In the genomic region with DNA sequence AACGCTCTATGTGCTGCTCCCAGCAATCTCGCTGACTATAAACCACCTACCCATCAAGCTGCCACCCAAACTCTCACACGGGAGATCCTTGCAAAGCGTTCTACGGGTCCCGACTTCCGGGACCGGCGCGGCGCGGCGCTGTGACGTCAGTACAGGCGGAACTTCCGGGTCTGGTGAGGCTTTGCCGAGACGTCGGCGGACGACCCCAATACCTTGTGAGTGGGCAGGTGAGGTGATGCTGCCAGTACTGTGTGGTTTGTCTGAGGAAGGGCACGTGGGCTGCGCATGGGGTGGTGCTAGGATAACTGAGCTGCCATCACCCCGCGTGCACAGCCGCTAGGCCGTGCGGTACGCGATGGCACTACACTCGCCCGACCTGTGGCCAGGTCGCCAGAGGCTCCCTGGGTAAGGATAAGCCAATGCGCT, we compare ENCODE assay signal across 8 mouse cellular contexts. TPM values are rescaled to one million over a fixed set of nuclear protein-coding genes. Genes with fewer than 3 reads are reported as not detected.
DNase-seq lines count a peak whose midpoint lies in the region; ATAC-seq and TF ChIP-seq lines count a peak whose summit lies in the region.

A gene (plus strand): TSS at position 130 of the 426 bp plus-strand sequence.

- TF ChIP-seq EP300 in MEL (IDR thresholded peaks at IDR 0.05; ENCODE audit: low read depth in 1 of 2, low read length in 2 of 2) = peak in 1 of 2 experiments; percentile 24; a peak in 1 of 4 replicates

- peak within 1 kb of the TSS; percentile 71 for H3K4me2 ChIP-seq in lung, embryonic 16.5 days (ENCODE audit: low read depth, low read length)

- H3K27me3 ChIP-seq in MEL (ENCODE audit: control insufficient read depth in 1 of 2, insufficient read depth in 2 of 2, low read length in 2 of 2) = no peaks in the 10 kb centered on the region
- H3K27me3 ChIP-seq in cerebellum, adult 2 months (ENCODE audit: control insufficient read depth, insufficient read depth, low read length) = no peaks in the 10 kb centered on the region
- H3K27me3 ChIP-seq in lung, embryonic 16.5 days (ENCODE audit: control insufficient read depth, insufficient read depth, low read depth, low read length) = no peaks in the 10 kb centered on the region

- H3K36me3 ChIP-seq in MEL (ENCODE audit: control insufficient read depth in 1 of 2, insufficient read depth in 2 of 2, low read length in 2 of 2) = peaks cover 2 to 9% of the 10 kb centered on the region in 2 experiments; a peak in 3 of 4 replicates
- peaks cover 2% of the 10 kb centered on the region; the same call in 1 of the 2 replicates for H3K36me3 ChIP-seq in lung, embryonic 16.5 days (ENCODE audit: control insufficient read depth, insufficient read depth, low read length)

- no peak; a peak in 1 of 6 replicates for TF ChIP-seq CTCF in MEL (IDR thresholded peaks at IDR 0.05 in 2 of 3, conservative IDR thresholded peaks at IDR 0.05 in 1 of 3; ENCODE audit: control insufficient read depth in 1 of 3, insufficient read depth in 1 of 3, low read depth in 2 of 3, low read length in 3 of 3, poor library complexity in 1 of 3, severe bottlenecking in 1 of 3)
- TF ChIP-seq CTCF in cerebellum, adult 2 months (IDR thresholded peaks at IDR 0.05; ENCODE audit: borderline replicate concordance, insufficient read depth, low read depth, low read length) = peak; percentile 36

- no peaks in the 10 kb centered on the region for H3K9me3 ChIP-seq in MEL (replicated peaks; ENCODE audit: insufficient read depth, low read length)
- H3K9me3 ChIP-seq in lung, embryonic 16.5 days (ENCODE audit: control insufficient read depth, low read length) = no peaks in the 10 kb centered on the region

- peak; percentile 95 for DNase-seq in MEL (ENCODE audit: low read depth, low spot score)
- DNase-seq in cerebellum, adult 2 months = peak; percentile 92 to 93
- peak; percentile 85 for DNase-seq in forelimb bud, embryonic 11.5 days (ENCODE audit: low read depth, low spot score)
- peak; percentile 51 for DNase-seq in layer of hippocampus, adult 9-10 months (ENCODE audit: low spot score)
- DNase-seq in ovary, postnatal 10 days (ENCODE audit: low spot score) = peak; percentile 74
- peak; percentile 91 to 94 for DNase-seq in thymus, postnatal 10 days (ENCODE audit: low spot score in 2 of 2)

- under 1% methylated on average over 34 of the region's 34 CpGs for WGBS in cerebellum, adult 2 months
- under 1% methylated on average over 34 of the region's 34 CpGs for WGBS in lung, embryonic 16.5 days

- peak; percentile 78 to 82 for TF ChIP-seq POLR2A in MEL (IDR thresholded peaks at IDR 0.05; ENCODE audit: control insufficient read depth in 1 of 2, insufficient read depth in 1 of 2, low read depth in 1 of 2, low read length in 2 of 2, poor library complexity in 1 of 2)
- peak; percentile 67; the same call in 1 of the 2 replicates for TF ChIP-seq POLR2A in cerebellum, adult 2 months (IDR thresholded peaks at IDR 0.05; ENCODE audit: borderline replicate concordance, insufficient read depth, low read length)

- H3K4me3 ChIP-seq in MEL (ENCODE audit: control insufficient read depth in 1 of 2, insufficient read depth in 1 of 2, low read depth in 2 of 2, low read length in 2 of 2) = peak within 1 kb of the TSS; percentile 85 to 92
- H3K4me3 ChIP-seq in cerebellum, adult 2 months (replicated peaks; ENCODE audit: insufficient read depth, low read depth, low read length) = peak within 1 kb of the TSS; percentile 75
- H3K4me3 ChIP-seq in lung, embryonic 16.5 days (ENCODE audit: low read length) = peak within 1 kb of the TSS; percentile 74

- peak; percentile 99 to 100 for ATAC-seq in hematopoietic stem cell, adult 5-6 weeks (replicated peaks in 1 of 2; ENCODE audit: insufficient read depth in 1 of 2, low FRiP score in 2 of 2, low TSS enrichment in 1 of 2, low read depth in 1 of 2, poor library complexity in 2 of 2, severe bottlenecking in 2 of 2)
- ATAC-seq in lung, embryonic 16.5 days (ENCODE audit: low read depth) = peak; percentile 97

- peaks cover 0 to 2% of the 10 kb centered on the region in 2 experiments; a peak in 3 of 4 replicates for H3K4me1 ChIP-seq in MEL (ENCODE audit: control insufficient read depth in 1 of 2, insufficient read depth in 2 of 2, low read length in 2 of 2)
- no peaks in the 10 kb centered on the region for H3K4me1 ChIP-seq in cerebellum, adult 2 months (ENCODE audit: control insufficient read depth, insufficient read depth, low read length)
- H3K4me1 ChIP-seq in lung, embryonic 16.5 days (replicated peaks; ENCODE audit: control insufficient read depth, insufficient read depth, low read length) = peaks cover 3% of the 10 kb centered on the region; the same call in 1 of the 2 replicates

- H3K9ac ChIP-seq in MEL (ENCODE audit: control insufficient read depth, low read depth, low read length, poor library complexity, severe bottlenecking) = peak within 1 kb of the TSS; percentile 76
- peak within 1 kb of the TSS; percentile 83 for H3K9ac ChIP-seq in lung, embryonic 16.5 days (ENCODE audit: low read length)

- TF ChIP-seq RAD21 in MEL (IDR thresholded peaks at IDR 0.05; ENCODE audit: low read depth, low read length) = no peak

- peaks cover 8% of the 10 kb centered on the region for H3K79me2 ChIP-seq in MEL (ENCODE audit: control insufficient read depth, insufficient read depth, low read length, poor library complexity)

- H3K27ac ChIP-seq in MEL (ENCODE audit: control insufficient read depth, low read depth, low read length) = peak within 1 kb of the TSS; percentile 48
- peak within 1 kb of the TSS; percentile 6; the same call in 1 of the 2 replicates for H3K27ac ChIP-seq in cerebellum, adult 2 months (ENCODE audit: insufficient read depth, low read length)
- no peak within 1 kb of the TSS for H3K27ac ChIP-seq in lung, embryonic 16.5 days (ENCODE audit: low read length)

TF ChIP-seq in MEL, 35 proteins besides CTCF, POLR2A, EP300 and RAD21 (continues in another document):
- TF ChIP-seq USF2 (IDR thresholded peaks at IDR 0.05; ENCODE audit: borderline replicate concordance in 1 of 2, insufficient read depth in 1 of 2, low read depth in 1 of 2, low read length in 2 of 2) = no peak
- TF ChIP-seq MXI1 (IDR thresholded peaks at IDR 0.05; ENCODE audit: low read depth, low read length) = peak; percentile 81; the same call in 1 of the 2 replicates
- peak; percentile 93 for TF ChIP-seq HCFC1 (IDR thresholded peaks at IDR 0.05; ENCODE audit: low read depth, low read length)
- TF ChIP-seq ETS1 (IDR thresholded peaks at IDR 0.05; ENCODE audit: low read depth, low read length) = peak; percentile 40; the same call in 1 of the 2 replicates
- no peak for TF ChIP-seq JUND (IDR thresholded peaks at IDR 0.05; ENCODE audit: low read depth, low read length)
- TF ChIP-seq BHLHE40 (IDR thresholded peaks at IDR 0.05; ENCODE audit: borderline replicate concordance, low read depth, low read length) = no peak
- TF ChIP-seq TAL1 (IDR thresholded peaks at IDR 0.05; ENCODE audit: low read length) = no peak
- no peak for TF ChIP-seq MEF2A (IDR thresholded peaks at IDR 0.05; ENCODE audit: extremely low read depth, insufficient replicate concordance, low read depth, low read length, poor library complexity, severe bottlenecking)
- TF ChIP-seq SMC3 (IDR thresholded peaks at IDR 0.05; ENCODE audit: low read depth, low read length) = 0 out of 2 replicates have a peak, but pooled peaks have one; percentile 1
- no peak for TF ChIP-seq GABPA (IDR thresholded peaks at IDR 0.05; ENCODE audit: low read depth, low read length)
- no peak; the same call in 1 of the 2 replicates for TF ChIP-seq MAZ (IDR thresholded peaks at IDR 0.05; ENCODE audit: low read depth, low read length)
- peak; percentile 90 for TF ChIP-seq MYC (IDR thresholded peaks at IDR 0.05; ENCODE audit: low read depth, low read length)
- peak; percentile 100 for TF ChIP-seq ELF1 (IDR thresholded peaks at IDR 0.05; ENCODE audit: low read depth, low read length)
- TF ChIP-seq USF1 (IDR thresholded peaks at IDR 0.05; ENCODE audit: low read depth, low read length) = peak; percentile 71
- TF ChIP-seq NELFE (IDR thresholded peaks at IDR 0.05; ENCODE audit: low read depth, low read length) = peak; percentile 93
- TF ChIP-seq TBP (IDR thresholded peaks at IDR 0.05; ENCODE audit: low read depth, low read length) = peak; percentile 68
- TF ChIP-seq E2F4 (IDR thresholded peaks at IDR 0.05; ENCODE audit: borderline replicate concordance, low read depth, low read length) = no peak
- peak; percentile 67 for TF ChIP-seq TCF12 (IDR thresholded peaks at IDR 0.05; ENCODE audit: low read depth, low read length)
- no peak for TF ChIP-seq ZKSCAN1 (IDR thresholded peaks at IDR 0.05; ENCODE audit: low read depth, low read length)
- no peak for TF ChIP-seq CHD2 (IDR thresholded peaks at IDR 0.05; ENCODE audit: low read length)
- TF ChIP-seq POLR2AphosphoS5 (IDR thresholded peaks at IDR 0.05; ENCODE audit: borderline replicate concordance, low read depth, low read length) = no peak
- no peak for TF ChIP-seq RCOR1 (IDR thresholded peaks at IDR 0.05; ENCODE audit: low read depth, low read length)
- TF ChIP-seq ZMIZ1 (IDR thresholded peaks at IDR 0.05; ENCODE audit: low read depth, low read length) = 0 out of 2 replicates have a peak, but pooled peaks have one; percentile 52
- no peak for TF ChIP-seq UBTF (IDR thresholded peaks at IDR 0.05; ENCODE audit: borderline replicate concordance, insufficient read depth, low read depth, low read length)
- peak; percentile 38; the same call in 1 of the 2 replicates for TF ChIP-seq NRF1 (IDR thresholded peaks at IDR 0.05; ENCODE audit: insufficient read depth, low read depth, low read length, poor library complexity, severe bottlenecking)
- TF ChIP-seq KAT2A (conservative IDR thresholded peaks at IDR 0.05; ENCODE audit: low read depth, low read length) = peak; percentile 61; the same call in 1 of the 2 replicates
- no peak for TF ChIP-seq ZNF384 (IDR thresholded peaks at IDR 0.05; ENCODE audit: low read depth, low read length)
- TF ChIP-seq POLR2AphosphoS2 (IDR thresholded peaks at IDR 0.05; ENCODE audit: low read length) = peak; percentile 77
- TF ChIP-seq SIN3A (IDR thresholded peaks at IDR 0.05; ENCODE audit: low read length) = peak; percentile 97
- TF ChIP-seq MAX (IDR thresholded peaks at IDR 0.05; ENCODE audit: low read length) = peak; percentile 90
- no peak for TF ChIP-seq CHD1 (IDR thresholded peaks at IDR 0.05; ENCODE audit: low read depth, low read length)
- no peak for TF ChIP-seq GATA1 (IDR thresholded peaks at IDR 0.05; ENCODE audit: low read depth, low read length)

RNA-seq across cellular contexts. Expression of the gene that starts here (rescaled TPM):
- 27.2 and 28.6 TPM in 2 replicates for total RNA-seq in MEL (2012; rRNA removed)
- 100 to 1,000 TPM in 1 of 2 experiments, 10 to 100 TPM in 1; 44.2 to 132 TPM for polyA plus RNA-seq in MEL (2012; ENCODE audit: insufficient read depth in 1 of 2, insufficient read length in 2 of 2, low read depth in 1 of 2, low replicate concordance in 2 of 2, missing spikeins in 1 of 2)
- polyA plus RNA-seq in cerebellum, adult 2 months (2012; rRNA removed) = 50.6 and 53.9 TPM in 2 replicates
- total RNA-seq in hematopoietic stem cell, adult 5-6 weeks (2017) = 43.9 and 46.1 TPM in 2 replicates
- 48.4 and 55.0 TPM in 2 replicates for polyA plus RNA-seq in lung, embryonic 16.5 days (2015; fragmentation: Nextera tagmentation; extraction: Ambion mirVana)
